Mouse (Mus musculus) CD8-positive naive resting alpha-beta T cell, adult 2 months (primary cell): ENCODE data around the gene Fbxo45.
A peak's percentile ranks its signal among the peaks of the same experiment; 100 is the strongest.

ENCODE experiments used
- DNase-seq, 2 experiments: peaks; one replicate each; pipeline ENCODE4 v3.0.0; 2022; ENCODE audit warnings: low read depth in 2 of 2, low spot score in 2 of 2

Gene Fbxo45

GRCm38 (mm10) chr16:32204902-32205301 lies 42.1 kb downstream of the Fbxo45 start:
- DNase-seq, result no peak

DNA sequence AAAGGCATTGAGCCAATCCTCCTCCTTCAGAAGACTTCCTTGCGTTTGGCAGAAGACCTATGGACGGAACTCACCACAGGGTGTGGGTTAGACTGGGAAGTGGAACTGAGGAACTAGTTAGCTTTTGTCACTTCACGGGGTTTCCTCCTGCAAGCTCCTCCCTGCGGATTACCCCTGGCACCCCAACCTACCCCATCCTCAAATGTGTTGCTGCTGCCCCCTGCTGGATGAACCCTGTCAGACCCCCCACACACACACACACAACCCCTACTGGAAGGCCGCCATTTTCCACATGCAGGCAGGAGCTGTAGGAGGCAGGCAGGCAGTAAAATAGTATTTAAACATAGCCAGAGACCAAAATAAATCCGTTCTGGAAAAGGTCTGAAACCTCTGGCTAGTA lies 44.3 kb downstream of the Fbxo45 start:
- DNase-seq, result peak; percentile 93 to 96

- DNase-seq, result no peak
These were observed 46.0 kb downstream of the Fbxo45 start for GRCm38 (mm10) chr16:32201004-32201325.

- peak; percentile 38 to 42 for DNase-seq
These were observed 46.5 kb downstream of the Fbxo45 start for GRCm38 (mm10) chr16:32200256-32201003.

DNA sequence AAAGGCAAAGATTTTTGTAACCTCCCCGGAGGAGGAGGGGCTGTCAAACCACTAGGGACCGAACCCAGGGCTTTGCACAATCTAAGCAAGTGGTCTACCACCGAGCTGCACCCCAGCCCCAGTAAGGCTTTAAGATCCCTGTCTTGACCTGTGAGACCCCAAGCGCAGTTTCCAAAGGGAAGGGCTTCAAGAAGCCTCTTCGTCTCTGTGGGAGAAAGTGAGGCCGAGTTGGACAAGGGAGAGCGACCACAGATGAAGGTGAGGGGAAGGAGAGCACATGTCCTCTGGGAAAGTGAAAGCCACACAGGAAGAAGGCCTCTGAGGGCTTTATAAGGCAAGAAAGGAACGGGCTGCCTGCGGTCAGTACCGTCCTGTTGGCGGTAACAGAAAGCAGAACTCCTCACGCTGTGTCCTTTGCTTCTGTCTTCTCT lies 56.9 kb downstream of the Fbxo45 start:
- no peak for DNase-seq

- no peak for DNase-seq
These were observed 57.8 kb downstream of the Fbxo45 start for GRCm38 (mm10) chr16:32189109-32189508.

DNA sequence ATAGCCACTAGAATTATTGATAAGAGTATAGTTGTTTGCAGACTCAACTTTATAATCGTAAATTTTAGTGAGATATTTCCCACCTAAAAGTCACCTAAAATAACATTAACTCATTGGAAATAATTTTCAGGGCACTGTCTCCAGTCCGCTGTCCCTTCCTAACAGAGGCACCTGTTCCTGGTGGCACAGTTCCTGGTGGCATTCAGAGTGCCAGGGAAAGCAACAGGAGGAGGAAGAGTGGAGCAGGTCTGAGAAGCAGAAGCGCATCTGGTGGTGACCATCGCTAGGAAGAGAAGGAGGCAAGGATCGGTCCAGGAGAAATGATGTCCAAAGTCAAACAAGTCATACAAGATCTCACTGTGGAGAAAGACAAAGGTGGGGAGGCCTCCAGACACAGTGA lies 60.9 kb downstream of the Fbxo45 start:
- DNase-seq, result no peak
